Mouse (Mus musculus) olfactory bulb, adult 2 months (tissue): ENCODE data around the gene Slc25a4. TPM values are rescaled to one million over a fixed set of nuclear protein-coding genes. Genes with fewer than 3 reads are reported as not detected.

Experiments
- H3K27ac ChIP-seq: fragments of 200-500 bp; 2 replicates; pipeline ENCODE4 v1.5.1; 2012; ENCODE audit warnings: low read depth, low read length; ENCODE audit not compliant: insufficient read depth
- H3K4me1 ChIP-seq: fragments of 200-500 bp; 2 replicates; pipeline ENCODE4 v1.6.1; 2012; ENCODE audit warnings: low read length; ENCODE audit not compliant: control insufficient read depth, insufficient read depth
- H3K4me3 ChIP-seq: fragments of 200-500 bp; 2 replicates; pipeline ENCODE4 v1.5.1; 2012; ENCODE audit warnings: mild to moderate bottlenecking, low read depth, low read length, moderate library complexity; ENCODE audit not compliant: insufficient read depth
- CTCF ChIP-seq: fragments of 200-500 bp; IDR thresholded peaks from 2 replicates; pipeline ENCODE4 v1.5.1; 2012; ENCODE audit warnings: low read depth, mild to moderate bottlenecking, low read length, moderate library complexity; ENCODE audit not compliant: insufficient read depth
- POLR2A ChIP-seq: fragments of 200-500 bp; IDR thresholded peaks from 2 replicates; pipeline ENCODE4 v1.6.1; 2012; ENCODE audit warnings: mild to moderate bottlenecking, low read depth, low read length, moderate library complexity; ENCODE audit not compliant: insufficient read depth
- WGBS: fragments of 180-500 bp; shearing (Covaris S2); methylation state at CpG from one replicate; pipeline ENCODE4 v1.1.7; 2018; 5-methylcytosine and 5-hydroxymethylcytosine counted together
- polyA plus RNA-seq: library from polyadenylated mRNA; stranded (reverse); fragments of >200 nt; gene quantifications from 2 replicates; pipeline ENCODE4 v1.2.4, GENCODE M21; 2012; ENCODE audit warnings: low replicate concordance; ENCODE audit not compliant: missing spikeins, insufficient read depth, insufficient read length

Gene Slc25a4
- polyA plus RNA-seq, result 159 and 241 TPM in 2 replicates

GRCm38 (mm10) chr8:46210404-46211315 lies at the start of gene Slc25a4:
Slc25a4 (minus strand) TSS chr8:46211284.
- H3K27ac ChIP-seq, result peak within 1 kb of the TSS; percentile 95
- under 1% methylated on average over 84 of the region's 84 CpGs for WGBS
- H3K4me3 ChIP-seq, result peak within 1 kb of the TSS; percentile 79
- peaks cover 15% of the 10 kb centered on the region for H3K4me1 ChIP-seq
- TF ChIP-seq POLR2A, result peak; percentile 99
- TF ChIP-seq CTCF, result no peak

DNA sequence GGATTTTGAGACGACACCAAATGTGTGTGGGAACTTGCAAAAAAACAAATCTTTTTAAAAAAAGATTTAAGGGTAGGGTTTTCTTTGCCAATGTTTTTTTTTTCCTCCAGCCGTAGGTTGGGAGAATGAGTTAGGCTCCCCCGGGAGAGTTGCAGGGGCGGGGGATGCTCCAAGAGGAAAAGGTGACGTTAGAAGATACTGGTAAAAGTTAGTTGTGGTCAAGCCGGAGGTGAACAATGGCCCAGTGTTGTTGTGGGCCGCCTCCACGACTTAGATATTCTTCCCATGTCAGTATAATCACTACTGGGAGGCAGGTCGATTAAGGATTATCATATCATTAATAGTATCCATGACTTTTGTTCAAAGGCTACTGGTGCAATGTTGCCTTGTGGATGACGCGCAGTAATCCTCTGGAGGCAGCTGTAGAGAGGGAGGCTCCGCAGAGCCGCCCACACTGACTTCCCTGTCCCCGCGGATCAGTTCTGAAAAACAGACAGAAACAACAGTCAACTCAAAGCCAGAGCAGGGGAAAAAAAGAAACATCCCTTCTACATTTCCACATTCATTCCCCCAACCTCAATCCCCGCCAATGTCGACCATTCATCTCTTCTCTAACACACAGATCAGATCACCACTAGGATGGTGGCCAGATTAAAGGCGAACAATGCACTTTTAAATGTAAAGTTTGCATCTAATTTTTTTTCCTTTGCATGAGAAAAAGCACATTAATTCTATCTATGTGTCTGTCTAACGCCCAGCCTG lies 47.0 kb upstream of the Slc25a4 start:
- 24% methylated on average over 19 of the region's 19 CpGs for WGBS

DNA sequence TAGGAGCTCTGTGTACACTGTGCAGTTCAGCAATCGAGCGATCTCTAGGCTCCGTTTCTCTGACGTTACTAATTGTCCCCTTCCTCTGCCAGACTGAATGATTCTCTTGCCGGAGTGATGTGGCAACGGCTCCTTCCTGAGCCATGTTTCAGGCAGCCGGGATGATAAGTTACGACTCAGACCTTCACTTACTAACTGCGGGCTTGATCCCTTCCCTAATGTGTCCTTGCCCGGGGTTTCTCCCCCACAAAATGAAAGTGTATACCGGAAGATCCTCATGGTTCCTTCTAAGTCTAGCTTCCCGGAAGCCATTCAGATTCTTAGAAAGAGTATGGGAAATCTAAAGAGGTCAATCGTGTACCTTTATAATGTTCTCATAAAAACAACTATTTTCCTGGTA lies 41.4 kb upstream of the Slc25a4 start:
- peak overlapping the region; percentile 24; the same call in 1 of the 2 replicates for H3K4me3 ChIP-seq
- H3K4me1 ChIP-seq, result peaks cover 4% of the 10 kb centered on the region
- TF ChIP-seq POLR2A, result no peak
- 52% methylated on average over 13 of the region's 13 CpGs for WGBS
- no peak overlapping the region for H3K27ac ChIP-seq

More for the DNA sequence above, 47.0 kb upstream of the Slc25a4 start:
- no peak overlapping the region for H3K4me3 ChIP-seq
- no peak overlapping the region for H3K27ac ChIP-seq
- H3K4me1 ChIP-seq, result peaks cover 3% of the 10 kb centered on the region; the same call in 1 of the 2 replicates
- TF ChIP-seq POLR2A, result no peak
- TF ChIP-seq CTCF, result no peak

GRCm38 (mm10) chr8:46251561-46251960 lies 40.5 kb upstream of the Slc25a4 start:
- no peak overlapping the region for H3K27ac ChIP-seq
- WGBS, result 35% methylated on average over 10 of the region's 10 CpGs
- H3K4me1 ChIP-seq, result peaks cover 4% of the 10 kb centered on the region
- no peak overlapping the region for H3K4me3 ChIP-seq
- TF ChIP-seq POLR2A (no peak), CTCF (no peak)

DNA sequence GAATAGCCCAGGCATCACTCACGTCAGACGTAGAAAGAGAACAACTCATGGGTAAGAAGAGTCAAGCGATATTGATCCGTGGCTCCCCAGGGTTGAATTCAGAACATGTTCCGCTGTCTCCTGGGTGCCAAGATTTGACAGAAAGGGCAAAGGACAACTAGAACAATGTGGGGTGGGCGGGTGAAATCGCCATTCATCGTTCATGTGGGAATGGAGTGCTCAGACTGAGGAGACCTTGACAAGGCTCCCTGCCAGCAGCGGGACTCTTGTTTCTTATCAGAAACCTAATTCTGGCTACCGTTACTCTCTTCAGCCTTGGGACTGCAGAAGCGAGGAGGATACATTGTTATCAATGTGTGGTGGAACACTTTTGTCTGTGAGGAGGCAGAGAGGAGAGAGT lies 35.3 kb upstream of the Slc25a4 start:
- no peaks in the 10 kb centered on the region for H3K4me1 ChIP-seq
- no peak overlapping the region for H3K4me3 ChIP-seq
- H3K27ac ChIP-seq, result no peak overlapping the region
- 52% methylated on average over 11 of the region's 11 CpGs for whole genome bisulfite sequencing
- TF ChIP-seq POLR2A (no peak), CTCF (no peak)

GRCm38 (mm10) chr8:46242946-46243345 lies 31.9 kb upstream of the Slc25a4 start:
- H3K4me3 ChIP-seq, result no peak overlapping the region
- H3K27ac ChIP-seq, result no peak overlapping the region
- no peak for TF ChIP-seq CTCF
- 78% methylated on average over 7 of the region's 7 CpGs for WGBS
- H3K4me1 ChIP-seq, result no peaks in the 10 kb centered on the region

- 24% methylated on average over 13 of the region's 13 CpGs for WGBS
- TF ChIP-seq CTCF (0 out of 2 replicates have a peak, but pooled peaks have one; percentile 17), POLR2A (no peak)
These were observed 30.7 kb upstream of the Slc25a4 start for GRCm38 (mm10) chr8:46241568-46242374.

GRCm38 (mm10) chr8:46236441-46237223 lies 25.5 kb upstream of the Slc25a4 start:
- Histone ChIP-seq H3K4me1 (peaks cover 13% of the 10 kb centered on the region), H3K27ac (no peak overlapping the region), H3K4me3 (no peak overlapping the region)
- 42% methylated on average over 7 of the region's 7 CpGs for whole genome bisulfite sequencing
- TF ChIP-seq CTCF, result no peak
- TF ChIP-seq POLR2A, result no peak

More at GRCm38 (mm10) chr8:46241568-46242374, 30.7 kb upstream of the Slc25a4 start:
- Histone ChIP-seq H3K27ac (no peak overlapping the region), H3K4me1 (no peaks in the 10 kb centered on the region), H3K4me3 (no peak overlapping the region)
